Mouse (Mus musculus) olfactory bulb, adult 2 months (tissue): Measurements from ENCODE around the gene Apba1.

Source experiments
- CTCF ChIP-seq: fragments of 200-500 bp; IDR thresholded peaks from 2 replicates; pipeline ENCODE4 v1.5.1; 2012; ENCODE audit warnings: low read depth, mild to moderate bottlenecking, low read length, moderate library complexity; ENCODE audit not compliant: insufficient read depth
- POLR2A ChIP-seq: fragments of 200-500 bp; IDR thresholded peaks from 2 replicates; pipeline ENCODE4 v1.6.1; 2012; ENCODE audit warnings: mild to moderate bottlenecking, low read depth, low read length, moderate library complexity; ENCODE audit not compliant: insufficient read depth

- no peak for TF ChIP-seq CTCF
- no peak for TF ChIP-seq POLR2A
Observed at GRCm38 (mm10) chr19:23910345-23910744, 151.7 kb downstream of the Apba1 start.
